Mouse (Mus musculus): Measurements from ENCODE around the gene Pgpep1l.
"Not testable (repeated sequence)": the region's sequence is repeated elsewhere in the genome, so short reads cannot be mapped to it uniquely, and the experiment has no call there.

The Pgpep1l gene

GRCm38 (mm10) chr7:68264028-68264453 lies at the start of gene Pgpep1l:
Gene Pgpep1l, minus strand, starts transcription at chr7:68264233.
- peak; percentile 34 for DNase-seq (ENCODE audit: low spot score)

- DNase-seq (ENCODE audit: low spot score), result no peak
Measured at GRCm38 (mm10) chr7:68313038-68313782, 49.2 kb upstream of the Pgpep1l start.

- no peak for DNase-seq (ENCODE audit: low spot score)
Measured at GRCm38 (mm10) chr7:68312395-68312794, 48.4 kb upstream of the Pgpep1l start.

- no peak for DNase-seq (ENCODE audit: low spot score)
Measured at GRCm38 (mm10) chr7:68311469-68311868, 47.4 kb upstream of the Pgpep1l start.

- DNase-seq (ENCODE audit: low spot score), result no peak
Measured at GRCm38 (mm10) chr7:68306756-68307155, 42.7 kb upstream of the Pgpep1l start.

- DNase-seq (ENCODE audit: low spot score), result no peak
Measured at GRCm38 (mm10) chr7:68305781-68306575, 41.9 kb upstream of the Pgpep1l start.

- DNase-seq (ENCODE audit: low spot score), result no peak
Measured at GRCm38 (mm10) chr7:68303685-68304084, 39.7 kb upstream of the Pgpep1l start.

GRCm38 (mm10) chr7:68302586-68303433 lies 38.8 kb upstream of the Pgpep1l start:
- DNase-seq (ENCODE audit: low spot score), result peak; percentile 69

GRCm38 (mm10) chr7:68301160-68301559 lies 37.1 kb upstream of the Pgpep1l start:
- DNase-seq (ENCODE audit: low spot score), result no peak

GRCm38 (mm10) chr7:68298381-68299076 lies 34.5 kb upstream of the Pgpep1l start:
- DNase-seq (ENCODE audit: low spot score), result no peak

- DNase-seq (ENCODE audit: low spot score), result no peak
Measured at GRCm38 (mm10) chr7:68296487-68296886, 32.5 kb upstream of the Pgpep1l start.

- no peak for DNase-seq (ENCODE audit: low spot score)
Measured at GRCm38 (mm10) chr7:68293997-68294789, 30.2 kb upstream of the Pgpep1l start.

GRCm38 (mm10) chr7:68291603-68292002 lies 27.6 kb upstream of the Pgpep1l start:
- DNase-seq (ENCODE audit: low spot score), result no peak

GRCm38 (mm10) chr7:68289081-68289480 lies 25.0 kb upstream of the Pgpep1l start:
- no peak for DNase-seq (ENCODE audit: low spot score)

GRCm38 (mm10) chr7:68288000-68288399 lies 24.0 kb upstream of the Pgpep1l start:
- DNase-seq (ENCODE audit: low spot score), result not testable (repeated sequence)

GRCm38 (mm10) chr7:68287582-68287981 lies 23.5 kb upstream of the Pgpep1l start:
- DNase-seq (ENCODE audit: low spot score), result no peak

- no peak for DNase-seq (ENCODE audit: low spot score)
Measured at GRCm38 (mm10) chr7:68286526-68287481, 22.8 kb upstream of the Pgpep1l start.

- no peak for DNase-seq (ENCODE audit: low spot score)
Measured at GRCm38 (mm10) chr7:68285851-68286298, 21.8 kb upstream of the Pgpep1l start.

- DNase-seq (ENCODE audit: low spot score), result no peak
Measured at GRCm38 (mm10) chr7:68283776-68284175, 19.7 kb upstream of the Pgpep1l start.

- DNase-seq (ENCODE audit: low spot score), result not testable (repeated sequence)
Measured at GRCm38 (mm10) chr7:68283133-68283520, 19.1 kb upstream of the Pgpep1l start.

Data from yolk sac, embryonic 10.5 days (tissue).